Mouse (Mus musculus): ENCODE results near the gene Dnah3. TPM values are rescaled to one million over a fixed set of nuclear protein-coding genes. Genes with fewer than 3 reads are reported as not detected.

Dnah3 gene
- polyA plus RNA-seq, 1 experiment from 2014 or later = 1.2 TPM

DNA sequence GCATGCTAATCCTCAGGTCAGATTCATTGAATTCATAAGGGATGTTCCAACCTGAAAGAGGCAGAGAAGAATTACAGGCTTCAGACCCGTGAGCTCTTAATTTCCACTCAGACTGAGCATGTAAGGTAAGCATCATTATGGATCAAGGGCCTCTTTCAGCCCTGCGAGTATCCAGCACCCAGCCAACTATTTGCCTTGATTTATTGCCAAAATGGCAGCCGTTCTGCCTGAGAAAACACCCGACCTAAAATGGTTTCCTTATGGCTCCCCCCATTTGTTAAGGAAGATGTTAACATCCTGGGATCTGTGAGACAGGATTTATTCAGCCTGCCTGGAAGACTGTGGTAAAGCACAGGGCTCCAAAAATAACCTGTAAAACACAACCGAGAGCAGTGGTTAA, 158.0 kb downstream of the Dnah3 start:
- H3K36me3 ChIP-seq (ENCODE audit: control insufficient read depth, insufficient read depth, low read length) = no peaks in the 10 kb centered on the region
- no peak for ATAC-seq (ENCODE audit: low read depth)
- H3K4me2 ChIP-seq (ENCODE audit: low read depth, low read length) = no peak overlapping the region
- WGBS = 63% methylated on average over 5 of the region's 5 CpGs
- H3K27me3 ChIP-seq (ENCODE audit: control insufficient read depth, insufficient read depth, low read depth, low read length) = no peaks in the 10 kb centered on the region
- H3K4me3 ChIP-seq (ENCODE audit: low read length) = no peak overlapping the region
- no peaks in the 10 kb centered on the region for H3K9me3 ChIP-seq (ENCODE audit: control insufficient read depth, low read length)
- no peak overlapping the region for H3K27ac ChIP-seq (ENCODE audit: low read length)
- no peaks in the 10 kb centered on the region for H3K4me1 ChIP-seq (replicated peaks; ENCODE audit: control insufficient read depth, insufficient read depth, low read length)
- no peak overlapping the region for H3K9ac ChIP-seq (ENCODE audit: low read length)

GRCm38 (mm10) chr7:119936321-119936720, 158.8 kb downstream of the Dnah3 start:
- Histone ChIP-seq H3K9ac (ENCODE audit: low read length) (no peak overlapping the region), H3K4me2 (ENCODE audit: low read depth, low read length) (no peak overlapping the region), H3K9me3 (ENCODE audit: control insufficient read depth, low read length) (no peaks in the 10 kb centered on the region), H3K4me3 (ENCODE audit: low read length) (no peak overlapping the region), H3K36me3 (ENCODE audit: control insufficient read depth, insufficient read depth, low read length) (no peaks in the 10 kb centered on the region), H3K27me3 (ENCODE audit: control insufficient read depth, insufficient read depth, low read depth, low read length) (no peaks in the 10 kb centered on the region), H3K27ac (ENCODE audit: low read length) (no peak overlapping the region), H3K4me1 (replicated peaks; ENCODE audit: control insufficient read depth, insufficient read depth, low read length) (no peaks in the 10 kb centered on the region)
- no peak for ATAC-seq (ENCODE audit: low read depth)

- ATAC-seq (ENCODE audit: low read depth) = no peak
- H3K4me3 ChIP-seq (ENCODE audit: low read length) = no peak overlapping the region
- no peaks in the 10 kb centered on the region for H3K4me1 ChIP-seq (replicated peaks; ENCODE audit: control insufficient read depth, insufficient read depth, low read length)
- H3K27ac ChIP-seq (ENCODE audit: low read length) = no peak overlapping the region
- 43% methylated on average over 2 of the region's 2 CpGs for WGBS
- H3K9me3 ChIP-seq (ENCODE audit: control insufficient read depth, low read length) = no peaks in the 10 kb centered on the region
- no peak overlapping the region for H3K4me2 ChIP-seq (ENCODE audit: low read depth, low read length)
- H3K27me3 ChIP-seq (ENCODE audit: control insufficient read depth, insufficient read depth, low read depth, low read length) = no peaks in the 10 kb centered on the region
- H3K36me3 ChIP-seq (ENCODE audit: control insufficient read depth, insufficient read depth, low read length) = no peaks in the 10 kb centered on the region
- no peak overlapping the region for H3K9ac ChIP-seq (ENCODE audit: low read length)
These were observed 166.2 kb downstream of the Dnah3 start for GRCm38 (mm10) chr7:119928783-119929440.

DNA sequence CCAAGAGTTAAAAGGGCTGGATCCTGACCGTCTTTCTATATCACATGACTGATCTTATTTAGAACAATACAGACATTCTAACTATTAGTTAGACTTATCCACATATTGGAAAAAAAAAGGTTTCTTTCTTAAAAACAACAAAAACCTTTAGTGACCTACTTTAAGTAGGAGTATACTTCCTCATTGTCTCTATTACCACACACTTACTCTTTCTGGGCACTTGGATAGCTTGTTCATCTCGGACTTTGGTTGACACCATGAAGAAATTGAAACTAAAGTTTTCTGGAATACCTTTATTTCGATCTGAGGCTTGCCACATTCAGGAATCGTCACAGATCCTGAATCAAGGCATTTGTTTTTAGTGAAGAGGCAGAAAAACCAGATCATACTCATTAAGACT, 174.0 kb downstream of the Dnah3 start:
- H3K4me1 ChIP-seq (replicated peaks; ENCODE audit: control insufficient read depth, insufficient read depth, low read length) = no peaks in the 10 kb centered on the region
- H3K9ac ChIP-seq (ENCODE audit: low read length) = no peak overlapping the region
- H3K27me3 ChIP-seq (ENCODE audit: control insufficient read depth, insufficient read depth, low read depth, low read length) = no peaks in the 10 kb centered on the region
- no peak for ATAC-seq (ENCODE audit: low read depth)
- H3K27ac ChIP-seq (ENCODE audit: low read length) = no peak overlapping the region
- no peak overlapping the region for H3K4me2 ChIP-seq (ENCODE audit: low read depth, low read length)
- 69% methylated on average over 4 of the region's 4 CpGs for WGBS
- no peaks in the 10 kb centered on the region for H3K9me3 ChIP-seq (ENCODE audit: control insufficient read depth, low read length)
- H3K36me3 ChIP-seq (ENCODE audit: control insufficient read depth, insufficient read depth, low read length) = no peaks in the 10 kb centered on the region
- no peak overlapping the region for H3K4me3 ChIP-seq (ENCODE audit: low read length)

GRCm38 (mm10) chr7:119920457-119920856, 174.6 kb downstream of the Dnah3 start:
- Histone ChIP-seq H3K4me1 (replicated peaks; ENCODE audit: control insufficient read depth, insufficient read depth, low read length) (no peaks in the 10 kb centered on the region), H3K9me3 (ENCODE audit: control insufficient read depth, low read length) (no peaks in the 10 kb centered on the region), H3K9ac (ENCODE audit: low read length) (no peak overlapping the region), H3K27ac (ENCODE audit: low read length) (no peak overlapping the region), H3K27me3 (ENCODE audit: control insufficient read depth, insufficient read depth, low read depth, low read length) (no peaks in the 10 kb centered on the region), H3K4me3 (ENCODE audit: low read length) (no peak overlapping the region), H3K36me3 (ENCODE audit: control insufficient read depth, insufficient read depth, low read length) (no peaks in the 10 kb centered on the region), H3K4me2 (ENCODE audit: low read depth, low read length) (no peak overlapping the region)
- WGBS = 33% methylated on average over 2 of the region's 2 CpGs
- no peak for ATAC-seq (ENCODE audit: low read depth)

- 61% methylated on average over 3 of the region's 3 CpGs for WGBS
- Histone ChIP-seq H3K36me3 (ENCODE audit: control insufficient read depth, insufficient read depth, low read length) (no peaks in the 10 kb centered on the region), H3K9ac (ENCODE audit: low read length) (no peak overlapping the region), H3K27ac (ENCODE audit: low read length) (no peak overlapping the region), H3K4me1 (replicated peaks; ENCODE audit: control insufficient read depth, insufficient read depth, low read length) (no peaks in the 10 kb centered on the region), H3K4me2 (ENCODE audit: low read depth, low read length) (no peak overlapping the region), H3K27me3 (ENCODE audit: control insufficient read depth, insufficient read depth, low read depth, low read length) (no peaks in the 10 kb centered on the region), H3K9me3 (ENCODE audit: control insufficient read depth, low read length) (no peaks in the 10 kb centered on the region), H3K4me3 (ENCODE audit: low read length) (no peak overlapping the region)
- ATAC-seq (ENCODE audit: low read depth) = no peak
These were observed 183.4 kb downstream of the Dnah3 start for GRCm38 (mm10) chr7:119911727-119912126.

GRCm38 (mm10) chr7:119906523-119907215, 188.4 kb downstream of the Dnah3 start:
- 82% methylated on average over 3 of the region's 3 CpGs for WGBS

DNA sequence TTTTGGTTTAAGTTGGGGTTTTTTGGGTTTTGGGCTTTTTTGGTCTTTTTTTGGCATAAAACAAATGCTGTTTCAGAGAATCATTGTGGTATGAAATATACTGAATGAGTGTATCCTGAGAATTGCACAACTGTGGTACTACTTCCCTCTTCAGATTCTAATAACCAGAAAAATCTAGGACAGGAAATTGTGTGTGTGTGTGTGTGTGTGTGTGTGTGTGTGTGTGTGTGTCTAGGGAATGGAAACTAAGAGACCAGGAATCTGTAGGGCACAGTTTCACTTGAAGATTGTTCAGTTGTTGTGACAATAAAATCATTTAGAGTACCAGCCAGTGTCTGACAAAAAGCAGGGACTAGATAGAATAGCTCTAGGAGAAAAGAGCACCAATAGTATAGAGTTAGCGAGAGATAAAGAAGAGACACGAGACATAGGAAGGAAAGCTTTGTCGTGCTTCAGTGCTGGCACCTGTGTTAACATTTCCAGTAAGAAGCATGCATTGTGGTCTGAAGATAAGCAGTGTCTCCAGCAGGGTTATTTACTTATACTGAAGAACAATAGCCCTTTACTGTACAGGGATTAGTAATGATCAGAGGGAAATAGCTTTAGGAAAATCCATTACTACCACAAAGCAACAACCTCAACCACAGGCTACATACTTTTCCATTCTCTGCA, 195.6 kb downstream of the Dnah3 start:
- 48% methylated on average over 3 of the region's 3 CpGs for WGBS
- Histone ChIP-seq H3K4me2 (ENCODE audit: low read depth, low read length) (no peak overlapping the region), H3K27me3 (ENCODE audit: control insufficient read depth, insufficient read depth, low read depth, low read length) (no peaks in the 10 kb centered on the region), H3K4me3 (ENCODE audit: low read length) (no peak overlapping the region), H3K36me3 (ENCODE audit: control insufficient read depth, insufficient read depth, low read length) (no peaks in the 10 kb centered on the region), H3K9ac (ENCODE audit: low read length) (no peak overlapping the region), H3K27ac (ENCODE audit: low read length) (no peak overlapping the region), H3K4me1 (replicated peaks; ENCODE audit: control insufficient read depth, insufficient read depth, low read length) (peaks cover 9% of the 10 kb centered on the region), H3K9me3 (ENCODE audit: control insufficient read depth, low read length) (no peaks in the 10 kb centered on the region)
- ATAC-seq (ENCODE audit: low read depth) = no peak

More at GRCm38 (mm10) chr7:119906523-119907215, 188.4 kb downstream of the Dnah3 start:
- no peaks in the 10 kb centered on the region for H3K4me1 ChIP-seq (replicated peaks; ENCODE audit: control insufficient read depth, insufficient read depth, low read length)
- H3K4me3 ChIP-seq (ENCODE audit: low read length) = no peak overlapping the region
- H3K9me3 ChIP-seq (ENCODE audit: control insufficient read depth, low read length) = no peaks in the 10 kb centered on the region
- H3K27me3 ChIP-seq (ENCODE audit: control insufficient read depth, insufficient read depth, low read depth, low read length) = no peaks in the 10 kb centered on the region
- H3K9ac ChIP-seq (ENCODE audit: low read length) = no peak overlapping the region
- ATAC-seq (ENCODE audit: low read depth) = no peak
- H3K36me3 ChIP-seq (ENCODE audit: control insufficient read depth, insufficient read depth, low read length) = no peaks in the 10 kb centered on the region
- H3K27ac ChIP-seq (ENCODE audit: low read length) = no peak overlapping the region
- H3K4me2 ChIP-seq (ENCODE audit: low read depth, low read length) = no peak overlapping the region

DNA sequence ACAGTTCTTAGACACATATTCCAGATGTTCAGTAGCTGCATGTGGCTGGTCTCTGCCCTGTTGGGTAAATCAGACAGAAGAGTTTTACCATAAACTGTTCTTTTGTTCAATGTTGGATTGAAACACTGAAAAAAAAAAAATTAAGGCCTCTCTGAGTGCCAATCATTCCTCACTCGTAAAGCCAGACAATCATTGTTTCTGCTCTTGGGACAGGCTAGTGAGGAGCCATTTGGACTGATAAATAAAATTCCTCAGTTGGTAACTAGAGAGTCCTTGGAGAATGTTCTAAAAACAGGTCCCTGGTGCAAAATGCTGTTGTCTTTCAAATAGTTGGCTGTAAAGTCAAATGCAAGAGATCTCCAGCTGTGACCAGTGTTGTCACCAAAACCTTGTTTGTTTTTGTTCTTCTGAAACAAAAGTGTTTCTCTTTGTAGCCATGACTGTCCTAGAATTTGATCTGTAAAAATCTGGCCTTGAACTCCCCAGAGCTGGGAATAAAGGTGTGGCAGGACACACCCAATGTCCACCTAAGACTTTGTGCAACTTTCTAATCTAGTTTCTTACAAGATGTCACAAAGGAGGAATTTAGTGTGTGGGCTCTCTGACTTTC, 196.7 kb downstream of the Dnah3 start:
- Histone ChIP-seq H3K36me3 (ENCODE audit: control insufficient read depth, insufficient read depth, low read length) (no peaks in the 10 kb centered on the region), H3K9ac (ENCODE audit: low read length) (no peak overlapping the region), H3K4me1 (replicated peaks; ENCODE audit: control insufficient read depth, insufficient read depth, low read length) (peaks cover 16% of the 10 kb centered on the region), H3K27me3 (ENCODE audit: control insufficient read depth, insufficient read depth, low read depth, low read length) (no peaks in the 10 kb centered on the region), H3K4me3 (ENCODE audit: low read length) (no peak overlapping the region), H3K27ac (ENCODE audit: low read length) (no peak overlapping the region), H3K9me3 (ENCODE audit: control insufficient read depth, low read length) (no peaks in the 10 kb centered on the region), H3K4me2 (ENCODE audit: low read depth, low read length) (no peak overlapping the region)
- 42% methylated on average over 1 of the region's 1 CpGs for WGBS
- ATAC-seq (ENCODE audit: low read depth) = no peak

All from lung, embryonic 16.5 days (tissue).